Mouse (Mus musculus) brown adipose tissue, adult 24 weeks (tissue): Measurements from ENCODE around the gene Olfr301. TPM values are rescaled to one million over a fixed set of nuclear protein-coding genes. Genes with fewer than 3 reads are reported as not detected.

ENCODE experiments used
- H3K27ac ChIP-seq: fragments of 200-500 bp; replicated peaks from 2 replicates; pipeline ENCODE4 v1.5.1; 2012; ENCODE audit warnings: low read depth, mild to moderate bottlenecking, low read length
- H3K4me1 ChIP-seq: fragments of 200-500 bp; 2 replicates; pipeline ENCODE4 v1.6.1; 2012; ENCODE audit warnings: low read length, mixed read lengths; ENCODE audit not compliant: control insufficient read depth, insufficient read depth, insufficient read length
- H3K4me3 ChIP-seq: fragments of 200-500 bp; 2 replicates; pipeline ENCODE4 v1.5.1; 2012; ENCODE audit warnings: low read depth, mild to moderate bottlenecking, low read length, moderate library complexity; ENCODE audit not compliant: insufficient read depth
- polyA plus RNA-seq: library from polyadenylated mRNA; stranded (reverse); fragments of >200 nt; gene quantifications from 2 replicates; pipeline ENCODE4 v1.2.4, GENCODE M21; 2012; ENCODE audit not compliant: missing spikeins, insufficient read depth, insufficient read length

The Olfr301 gene
- not detected in 2 replicates for polyA plus RNA-seq

GRCm38 (mm10) chr7:86403546-86403945 lies at the start of gene Olfr301:
TSS of gene Olfr301 (plus strand) at chr7:86403846.
- H3K27ac ChIP-seq: no peak within 1 kb of the TSS
- no peaks in the 10 kb centered on the region for H3K4me1 ChIP-seq

GRCm38 (mm10) chr7:86366828-86367227 lies 36.8 kb upstream of the Olfr301 start, which contains the start of gene Olfr305:
TSS of gene Olfr305 (minus strand) at chr7:86366928.
- no peak within 1 kb of the TSS for H3K27ac ChIP-seq

More at GRCm38 (mm10) chr7:86403546-86403945, at the start of gene Olfr301:
- H3K4me3 ChIP-seq: no peak within 1 kb of the TSS

GRCm38 (mm10) chr7:86385769-86386168 lies 17.9 kb upstream of the Olfr301 start:
- H3K4me3 ChIP-seq: no peak overlapping the region
- H3K4me1 ChIP-seq: no peaks in the 10 kb centered on the region
- H3K27ac ChIP-seq: no peak overlapping the region

More at GRCm38 (mm10) chr7:86366828-86367227, 36.8 kb upstream of the Olfr301 start, which contains the start of gene Olfr305:
- no peaks in the 10 kb centered on the region for H3K4me1 ChIP-seq
- no peak within 1 kb of the TSS for H3K4me3 ChIP-seq

GRCm38 (mm10) chr7:86386558-86386957 lies 17.1 kb upstream of the Olfr301 start, which contains the start of gene Olfr304:
TSS of gene Olfr304 (minus strand) at chr7:86386658.
- no peaks in the 10 kb centered on the region for H3K4me1 ChIP-seq
- H3K27ac ChIP-seq: no peak within 1 kb of the TSS
- H3K4me3 ChIP-seq: no peak within 1 kb of the TSS

GRCm38 (mm10) chr7:86397689-86398088 lies 6.0 kb upstream of the Olfr301 start, which contains the start of gene Olfr303:
TSS of gene Olfr303 (minus strand) at chr7:86397789.
- H3K4me3 ChIP-seq: no peak within 1 kb of the TSS
- H3K4me1 ChIP-seq: no peaks in the 10 kb centered on the region
- H3K27ac ChIP-seq: no peak within 1 kb of the TSS

GRCm38 (mm10) chr7:86459621-86460020 lies 56.0 kb downstream of the Olfr301 start, which contains the start of gene Olfr299:
TSS of gene Olfr299 (plus strand) at chr7:86459921.
- no peak within 1 kb of the TSS for H3K27ac ChIP-seq
- no peaks in the 10 kb centered on the region for H3K4me1 ChIP-seq
- H3K4me3 ChIP-seq: no peak within 1 kb of the TSS

Other genes starting within 250 kb of the Olfr301 start
- gene Vmn2r75, start 232.1 kb upstream of the Olfr301 start, polyA plus RNA-seq: not detected in 2 replicates
- gene Vmn2r76, start 157.5 kb upstream of the Olfr301 start, polyA plus RNA-seq: 0.08 TPM in 2 replicates
- gene Olfr310, start 126.7 kb upstream of the Olfr301 start, polyA plus RNA-seq: not detected in 2 replicates
- gene Olfr309, start 90.1 kb upstream of the Olfr301 start, polyA plus RNA-seq: not detected in 2 replicates
- not detected in 2 replicates for gene Olfr308, start 78.2 kb upstream of the Olfr301 start, polyA plus RNA-seq
- not detected in 2 replicates for gene Olfr307, start 66.3 kb upstream of the Olfr301 start, polyA plus RNA-seq
- not detected in 2 replicates for gene Olfr305, start 36.9 kb upstream of the Olfr301 start, polyA plus RNA-seq
- not detected in 2 replicates for gene Olfr304, start 17.2 kb upstream of the Olfr301 start, polyA plus RNA-seq
- not detected in 2 replicates for gene Olfr303, start 6.1 kb upstream of the Olfr301 start, polyA plus RNA-seq
- gene Olfr299, start 56.1 kb downstream of the Olfr301 start, polyA plus RNA-seq: not detected in 2 replicates
- gene Olfr298, start 88.6 kb downstream of the Olfr301 start, polyA plus RNA-seq: not detected in 2 replicates
- gene Olfr297, start 116.1 kb downstream of the Olfr301 start, polyA plus RNA-seq: not detected in 2 replicates
- gene Olfr295, start 180.0 kb downstream of the Olfr301 start, polyA plus RNA-seq: not detected in 2 replicates
- not detected in 2 replicates for gene Olfr294, start 212.8 kb downstream of the Olfr301 start, polyA plus RNA-seq
- gene Olfr293, start 245.2 kb downstream of the Olfr301 start, polyA plus RNA-seq: not detected in 2 replicates